Mouse (Mus musculus): ENCODE measurements around the gene Rft1. TPM values are rescaled to one million over a fixed set of nuclear protein-coding genes. Genes with fewer than 3 reads are reported as not detected.

Rft1 gene
- 9.3 and 10.3 TPM in 2 replicates for polyA plus RNA-seq (2015; fragmentation: Nextera tagmentation; extraction: Ambion mirVana)

GRCm38 (mm10) chr14:30653943-30654659 is at the start of gene Rft1:
TSS of gene Rft1 (plus strand) at chr14:30654360.

GRCm38 (mm10) chr14:30625856-30626726 is 28.1 kb upstream of the Rft1 start, which contains the start of gene Prkcd:
TSS of gene Prkcd (minus strand) at chr14:30626210.

GRCm38 (mm10) chr14:30714799-30715617 is 60.8 kb downstream of the Rft1 start, which contains the start of gene Sfmbt1:
TSS of gene Sfmbt1 (plus strand) at chr14:30714849.

Other genes starting within 250 kb of the Rft1 start
- 7.5 and 9.5 TPM in 2 replicates for gene Dcp1a, start 174.8 kb upstream of the Rft1 start, polyA plus RNA-seq (2015; fragmentation: Nextera tagmentation; extraction: Ambion mirVana)
- 1.9 and 2.4 TPM in 2 replicates for gene Cacna1d, start 162.9 kb upstream of the Rft1 start, polyA plus RNA-seq (2015; fragmentation: Nextera tagmentation; extraction: Ambion mirVana)
- gene Tkt, start 106.0 kb upstream of the Rft1 start, polyA plus RNA-seq (2015; fragmentation: Nextera tagmentation; extraction: Ambion mirVana) = 245 and 253 TPM in 2 replicates
- gene Prkcd, start 28.1 kb upstream of the Rft1 start, polyA plus RNA-seq (2015; fragmentation: Nextera tagmentation; extraction: Ambion mirVana) = 35.4 and 48.4 TPM in 2 replicates
- 12.4 and 12.8 TPM in 2 replicates for gene Sfmbt1, start 60.5 kb downstream of the Rft1 start, polyA plus RNA-seq (2015; fragmentation: Nextera tagmentation; extraction: Ambion mirVana)
- gene Tmem110, start 171.2 kb downstream of the Rft1 start, polyA plus RNA-seq (2015; fragmentation: Nextera tagmentation; extraction: Ambion mirVana) = 11.7 and 12.6 TPM in 2 replicates
- 1.8 and 2.4 TPM in 2 replicates for gene Mustn1, start 224.8 kb downstream of the Rft1 start, polyA plus RNA-seq (2015; fragmentation: Nextera tagmentation; extraction: Ambion mirVana)
- gene Itih4, start 232.1 kb downstream of the Rft1 start, polyA plus RNA-seq (2015; fragmentation: Nextera tagmentation; extraction: Ambion mirVana) = 0.12 and 0.29 TPM in 2 replicates